Mouse (Mus musculus): ENCODE measurements around the gene Cyth2.

DNA sequence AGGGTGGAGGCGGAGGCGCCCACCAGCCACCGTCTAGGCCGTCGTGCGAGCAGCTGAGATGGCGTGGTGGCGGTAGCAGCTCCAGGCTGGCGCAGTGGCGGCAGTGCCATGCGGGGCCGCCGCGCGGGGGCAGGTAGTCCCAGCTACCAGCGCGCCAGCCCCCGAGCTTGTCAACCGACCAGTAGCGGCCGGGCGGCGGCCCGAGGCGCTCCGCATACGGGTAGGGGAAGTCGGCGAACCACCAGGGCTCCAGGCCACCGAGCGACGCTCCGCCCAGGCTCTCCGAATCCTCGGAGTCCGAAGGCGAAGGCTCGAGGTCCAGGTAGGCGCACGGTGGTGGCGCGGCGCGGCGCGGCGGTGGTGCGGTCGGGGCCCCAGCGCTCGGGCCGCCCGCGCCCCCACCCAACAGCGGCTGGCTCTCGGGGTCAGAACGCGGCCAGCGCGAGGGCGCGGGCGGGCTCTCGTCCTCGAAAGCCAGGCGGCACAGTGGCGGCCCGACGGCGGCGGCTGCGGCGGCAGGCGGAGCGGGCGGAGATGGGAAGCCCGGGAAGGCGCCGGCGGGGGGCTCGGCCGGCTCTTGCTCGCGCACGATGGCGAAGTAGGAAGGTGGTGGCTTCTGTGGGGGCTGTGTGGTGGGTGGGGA, 18.9 kb upstream of the Cyth2 start:
- TF ChIP-seq CTCF (IDR thresholded peaks at IDR 0.05; ENCODE audit: low read depth, low read length) (no peak), POLR2A (IDR thresholded peaks at IDR 0.05; ENCODE audit: borderline replicate concordance, low read depth, low read length) (no peak)
